Comparison of ENCODE assay signal across 19 mouse cellular contexts in the genomic region with DNA sequence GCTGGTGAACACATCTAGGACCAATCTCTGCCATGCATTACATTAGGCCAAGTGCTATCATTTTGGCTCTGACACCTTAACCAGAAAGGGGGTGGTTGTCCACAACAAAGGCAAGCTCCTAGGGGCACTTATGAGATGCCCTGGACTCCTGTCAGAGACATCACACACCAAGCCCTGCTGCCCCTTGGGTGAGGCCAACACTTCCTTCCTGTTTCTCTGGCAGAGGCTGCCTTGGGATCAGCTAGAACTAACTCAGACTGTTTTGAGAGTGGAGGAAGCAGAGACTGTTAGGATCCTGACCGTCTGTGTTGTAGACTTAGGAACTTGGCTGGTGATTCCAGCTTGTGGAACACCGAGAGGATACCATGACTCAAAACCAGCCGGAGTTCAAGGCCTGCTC.
"Had no signal": no experiment of that assay in that cellular context is flagged by ENCODE, and none has a peak within 500 bp of the region (broad histone marks: within the 10 kb centered on the region; RNA-seq: fewer than 3 reads in every experiment).

No protein-coding gene starts in this region.

- H3K27me3 ChIP-seq: limb, embryonic 15.5 days; lung, embryonic 15.5 days; midbrain, embryonic 13.5 days; neural tube, embryonic 13.5 days had no signal

- ATAC-seq: intestine, embryonic 16.5 days; liver, postnatal 0 days; midbrain, embryonic 13.5 days; midbrain, embryonic 16.5 days had no signal

- H3K9me3 ChIP-seq: limb, embryonic 12.5 days; limb, embryonic 15.5 days; lung, embryonic 15.5 days; midbrain, embryonic 10.5 days; midbrain, embryonic 13.5 days; neural tube, embryonic 13.5 days had no signal

- H3K27ac ChIP-seq: limb, embryonic 12.5 days; limb, embryonic 15.5 days; liver, embryonic 14.5 days; lung, embryonic 15.5 days; midbrain, embryonic 10.5 days; midbrain, embryonic 13.5 days; neural tube, embryonic 13.5 days had no signal

- DNase-seq: kidney, adult 18-20 months; kidney, adult 9 months; liver, postnatal 0 days; retina, postnatal 1 day; right cerebral cortex, postnatal 25 days; thymus, adult 2 months; thymus, postnatal 14 days; thymus, postnatal 4 days had no signal

- H3K4me2 ChIP-seq: limb, embryonic 12.5 days; limb, embryonic 15.5 days; liver, embryonic 11.5 days; lung, embryonic 15.5 days; midbrain, embryonic 13.5 days; neural tube, embryonic 13.5 days had no signal

- H3K4me1 ChIP-seq: limb, embryonic 15.5 days; midbrain, embryonic 10.5 days; midbrain, embryonic 13.5 days; neural tube, embryonic 13.5 days had no signal

- H3K36me3 ChIP-seq: limb, embryonic 12.5 days; limb, embryonic 15.5 days; lung, embryonic 15.5 days; midbrain, embryonic 10.5 days; midbrain, embryonic 13.5 days; neural tube, embryonic 13.5 days had no signal

- H3K4me3 ChIP-seq: limb, embryonic 12.5 days; limb, embryonic 15.5 days; lung, embryonic 15.5 days; midbrain, embryonic 10.5 days; midbrain, embryonic 13.5 days; myocyte; neural tube, embryonic 13.5 days had no signal

- H3K9ac ChIP-seq: limb, embryonic 12.5 days; limb, embryonic 15.5 days; liver, embryonic 14.5 days; liver, postnatal 0 days; lung, embryonic 15.5 days; midbrain, embryonic 13.5 days; neural tube, embryonic 13.5 days had no signal
